Mouse (Mus musculus): ENCODE data around the gene Fam198a. TPM values are rescaled to one million over a fixed set of nuclear protein-coding genes. Genes with fewer than 3 reads are reported as not detected.

The Fam198a gene
- total and polyA plus RNA-seq, 2 experiments from 2014 or later = 0.78 to 3.1 TPM

- no peak for DNase-seq (ENCODE audit: low spot score)
- H3K4me2 ChIP-seq (ENCODE audit: low read depth, low read length) = no peak overlapping the region
- no peaks in the 10 kb centered on the region for H3K36me3 ChIP-seq (replicated peaks; ENCODE audit: control insufficient read depth, insufficient read depth, low read length)
- H3K4me1 ChIP-seq (ENCODE audit: control insufficient read depth, insufficient read depth) = no peaks in the 10 kb centered on the region
- no peak for ATAC-seq (ENCODE audit: insufficient read depth, low read depth)
- TF ChIP-seq EP300 (IDR thresholded peaks at IDR 0.05; ENCODE audit: low read depth) = no peak
- no peak for TF ChIP-seq CTCF (IDR thresholded peaks at IDR 0.05; ENCODE audit: low read depth)
- no peaks in the 10 kb centered on the region for H3K27me3 ChIP-seq (ENCODE audit: control insufficient read depth, insufficient read depth, low read length)
- WGBS = 86% methylated on average over 3 of the region's 3 CpGs
- H3K9ac ChIP-seq (replicated peaks; ENCODE audit: low read depth, low read length) = no peak overlapping the region
- H3K9me3 ChIP-seq (replicated peaks; ENCODE audit: control insufficient read depth, low read length) = no peaks in the 10 kb centered on the region
- H3K27ac ChIP-seq (ENCODE audit: low read depth) = no peak overlapping the region
- no peak overlapping the region for H3K4me3 ChIP-seq (ENCODE audit: low read depth, low read length)
Observed at GRCm38 (mm10) chr9:121943005-121943404, 7.8 kb upstream of the Fam198a start.

GRCm38 (mm10) chr9:121943628-121944027 lies 7.2 kb upstream of the Fam198a start:
- no peaks in the 10 kb centered on the region for H3K36me3 ChIP-seq (replicated peaks; ENCODE audit: control insufficient read depth, insufficient read depth, low read length)
- no peaks in the 10 kb centered on the region for H3K9me3 ChIP-seq (replicated peaks; ENCODE audit: control insufficient read depth, low read length)
- H3K4me2 ChIP-seq (ENCODE audit: low read depth, low read length) = no peak overlapping the region
- no peak overlapping the region for H3K9ac ChIP-seq (replicated peaks; ENCODE audit: low read depth, low read length)
- H3K27ac ChIP-seq (ENCODE audit: low read depth) = no peak overlapping the region
- no peaks in the 10 kb centered on the region for H3K27me3 ChIP-seq (ENCODE audit: control insufficient read depth, insufficient read depth, low read length)
- no peak for DNase-seq (ENCODE audit: low spot score)
- 76% methylated on average over 3 of the region's 3 CpGs for WGBS
- TF ChIP-seq EP300 (IDR thresholded peaks at IDR 0.05; ENCODE audit: low read depth) (no peak), CTCF (IDR thresholded peaks at IDR 0.05; ENCODE audit: low read depth) (no peak)
- ATAC-seq (ENCODE audit: insufficient read depth, low read depth) = no peak
- no peaks in the 10 kb centered on the region for H3K4me1 ChIP-seq (ENCODE audit: control insufficient read depth, insufficient read depth)
- H3K4me3 ChIP-seq (ENCODE audit: low read depth, low read length) = no peak overlapping the region

- no peak overlapping the region for H3K27ac ChIP-seq (ENCODE audit: low read depth)
- H3K9me3 ChIP-seq (replicated peaks; ENCODE audit: control insufficient read depth, low read length) = no peaks in the 10 kb centered on the region
- peaks cover 10% of the 10 kb centered on the region for H3K4me1 ChIP-seq (ENCODE audit: control insufficient read depth, insufficient read depth)
- H3K4me3 ChIP-seq (ENCODE audit: low read depth, low read length) = no peak overlapping the region
- DNase-seq (ENCODE audit: low spot score) (peak; percentile 69), ATAC-seq (ENCODE audit: insufficient read depth, low read depth) (no peak)
- no peaks in the 10 kb centered on the region for H3K36me3 ChIP-seq (replicated peaks; ENCODE audit: control insufficient read depth, insufficient read depth, low read length)
- H3K9ac ChIP-seq (replicated peaks; ENCODE audit: low read depth, low read length) = no peak overlapping the region
- TF ChIP-seq CTCF (IDR thresholded peaks at IDR 0.05; ENCODE audit: low read depth) (peak; percentile 70), EP300 (IDR thresholded peaks at IDR 0.05; ENCODE audit: low read depth) (no peak)
- no peaks in the 10 kb centered on the region for H3K27me3 ChIP-seq (ENCODE audit: control insufficient read depth, insufficient read depth, low read length)
- H3K4me2 ChIP-seq (ENCODE audit: low read depth, low read length) = no peak overlapping the region
- 7% methylated on average over 4 of the region's 4 CpGs for whole genome bisulfite sequencing
Observed at GRCm38 (mm10) chr9:121947784-121948183, 3.0 kb upstream of the Fam198a start.

- H3K27ac ChIP-seq (ENCODE audit: low read depth) = no peak overlapping the region
- H3K4me1 ChIP-seq (ENCODE audit: control insufficient read depth, insufficient read depth) = peaks cover 10% of the 10 kb centered on the region
- H3K9me3 ChIP-seq (replicated peaks; ENCODE audit: control insufficient read depth, low read length) = no peaks in the 10 kb centered on the region
- H3K4me3 ChIP-seq (ENCODE audit: low read depth, low read length) = no peak overlapping the region
- no peaks in the 10 kb centered on the region for H3K27me3 ChIP-seq (ENCODE audit: control insufficient read depth, insufficient read depth, low read length)
- H3K36me3 ChIP-seq (replicated peaks; ENCODE audit: control insufficient read depth, insufficient read depth, low read length) = no peaks in the 10 kb centered on the region
- 36% methylated on average over 4 of the region's 4 CpGs for WGBS
- DNase-seq (ENCODE audit: low spot score) = no peak
- H3K9ac ChIP-seq (replicated peaks; ENCODE audit: low read depth, low read length) = no peak overlapping the region
- no peak for TF ChIP-seq EP300 (IDR thresholded peaks at IDR 0.05; ENCODE audit: low read depth)
- no peak for TF ChIP-seq CTCF (IDR thresholded peaks at IDR 0.05; ENCODE audit: low read depth)
- no peak overlapping the region for H3K4me2 ChIP-seq (ENCODE audit: low read depth, low read length)
- ATAC-seq (ENCODE audit: insufficient read depth, low read depth) = no peak
Observed at GRCm38 (mm10) chr9:121948431-121948830, 2.4 kb upstream of the Fam198a start.

- Histone ChIP-seq H3K4me1 (ENCODE audit: control insufficient read depth, insufficient read depth) (peaks cover 10% of the 10 kb centered on the region), H3K9me3 (replicated peaks; ENCODE audit: control insufficient read depth, low read length) (no peaks in the 10 kb centered on the region), H3K27me3 (ENCODE audit: control insufficient read depth, insufficient read depth, low read length) (no peaks in the 10 kb centered on the region), H3K4me3 (ENCODE audit: low read depth, low read length) (peak overlapping the region; percentile 32), H3K4me2 (ENCODE audit: low read depth, low read length) (peak overlapping the region; percentile 66), H3K9ac (replicated peaks; ENCODE audit: low read depth, low read length) (0 out of 2 replicates have a peak overlapping the region, but pooled peaks have one; percentile 38), H3K27ac (ENCODE audit: low read depth) (no peak overlapping the region), H3K36me3 (replicated peaks; ENCODE audit: control insufficient read depth, insufficient read depth, low read length) (no peaks in the 10 kb centered on the region)
- DNase-seq (ENCODE audit: low spot score) = no peak
- 37% methylated on average over 4 of the region's 4 CpGs for WGBS
- TF ChIP-seq EP300 (IDR thresholded peaks at IDR 0.05; ENCODE audit: low read depth) = no peak
- ATAC-seq (ENCODE audit: insufficient read depth, low read depth) = no peak; the same call in 1 of the 2 replicates
Observed at GRCm38 (mm10) chr9:121951114-121951423, 281 bp downstream of the Fam198a start.

- WGBS = 88% methylated on average over 6 of the region's 6 CpGs
- Histone ChIP-seq H3K9me3 (replicated peaks; ENCODE audit: control insufficient read depth, low read length) (no peaks in the 10 kb centered on the region), H3K4me2 (ENCODE audit: low read depth, low read length) (no peak overlapping the region), H3K4me1 (ENCODE audit: control insufficient read depth, insufficient read depth) (peaks cover 10% of the 10 kb centered on the region), H3K27me3 (ENCODE audit: control insufficient read depth, insufficient read depth, low read length) (no peaks in the 10 kb centered on the region), H3K4me3 (ENCODE audit: low read depth, low read length) (no peak overlapping the region), H3K9ac (replicated peaks; ENCODE audit: low read depth, low read length) (no peak overlapping the region), H3K27ac (ENCODE audit: low read depth) (no peak overlapping the region), H3K36me3 (replicated peaks; ENCODE audit: control insufficient read depth, insufficient read depth, low read length) (no peaks in the 10 kb centered on the region)
- ATAC-seq (ENCODE audit: insufficient read depth, low read depth) (no peak), DNase-seq (ENCODE audit: low spot score) (no peak)
- TF ChIP-seq EP300 (IDR thresholded peaks at IDR 0.05; ENCODE audit: low read depth) (no peak), CTCF (IDR thresholded peaks at IDR 0.05; ENCODE audit: low read depth) (no peak)
Observed at GRCm38 (mm10) chr9:121952596-121952995, 1.8 kb downstream of the Fam198a start.
